Mouse (Mus musculus) brain, embryonic 14.5 days (tissue): ENCODE data around the gene 4930404N11Rik.

Source experiments
- CTCF ChIP-seq: fragments of 200-500 bp; IDR thresholded peaks from 2 replicates; pipeline ENCODE4 v1.5.1; 2012; ENCODE audit warnings: inconsistent platforms, mild to moderate bottlenecking, moderate library complexity, borderline replicate concordance; ENCODE audit not compliant: insufficient read depth, insufficient read length; ENCODE audit errors: extremely low read depth
- POLR2A ChIP-seq: fragments of 200-500 bp; IDR thresholded peaks from 2 replicates; pipeline ENCODE4 v1.6.1; 2012; ENCODE audit warnings: mild to moderate bottlenecking, inconsistent platforms, borderline replicate concordance; ENCODE audit not compliant: poor library complexity, insufficient read depth, insufficient read length, severe bottlenecking; ENCODE audit errors: extremely low read depth

DNA sequence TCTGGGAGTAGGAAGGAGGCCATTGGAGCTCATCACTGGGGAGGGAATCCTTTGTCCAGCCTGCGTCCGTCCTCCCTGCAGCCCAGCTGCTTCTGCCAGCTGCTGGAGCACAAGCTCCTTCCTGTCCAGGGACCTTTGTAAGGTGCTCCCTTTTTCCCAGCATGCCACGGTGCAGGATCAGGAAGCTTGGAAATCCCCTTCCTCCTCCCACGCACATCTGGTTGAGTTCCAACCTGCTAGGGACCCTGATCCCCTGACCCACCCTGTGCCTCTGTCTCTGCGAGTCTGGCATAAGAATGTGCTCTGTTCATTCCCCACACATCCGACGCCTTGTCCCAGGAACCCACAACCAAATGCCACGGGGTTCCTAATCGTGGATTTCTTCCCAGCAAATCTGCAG, 45.4 kb upstream of the 4930404N11Rik start:
- TF ChIP-seq POLR2A, result no peak
- TF ChIP-seq CTCF, result no peak
